Mouse (Mus musculus) inflammation-experienced regulatory T-cells (primary cell): ENCODE data around the gene Ifit1bl1. TPM values are rescaled to one million over a fixed set of nuclear protein-coding genes. Genes with fewer than 3 reads are reported as not detected.

Source experiments
- polyA plus RNA-seq, 2 experiments: library from polyadenylated mRNA; unstranded; fragments of 100-300 nt; shearing (Covaris generic); gene quantifications; one replicate each; pipeline ENCODE4 v1.2.1; 2017

The Ifit1bl1 gene
- polyA plus RNA-seq, result 10 to 100 TPM; 81.5 to 97.2 TPM

DNA sequence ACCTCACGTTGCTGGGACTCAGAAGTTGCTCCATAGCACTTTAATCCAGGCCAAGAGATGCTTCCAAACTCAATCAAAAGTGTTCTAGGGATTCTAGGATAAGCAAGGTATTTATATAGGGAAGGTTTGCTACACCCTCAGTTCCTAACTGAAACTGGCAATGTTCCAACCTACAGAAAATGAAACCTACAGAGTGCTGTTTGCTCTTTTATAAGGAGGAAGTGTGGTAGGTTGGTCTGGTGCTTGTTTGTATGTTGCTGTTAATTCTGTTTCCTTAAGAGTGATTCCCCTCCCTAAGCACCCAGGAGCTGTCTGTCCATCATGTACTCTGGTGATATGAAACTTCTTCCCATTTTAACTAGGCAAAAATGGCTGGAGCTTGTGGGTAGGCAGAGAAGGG lies at the start of gene Ifit1bl1:
Gene Ifit1bl1, minus strand, starts transcription at position 69 of the 400 bp plus-strand sequence.

DNA sequence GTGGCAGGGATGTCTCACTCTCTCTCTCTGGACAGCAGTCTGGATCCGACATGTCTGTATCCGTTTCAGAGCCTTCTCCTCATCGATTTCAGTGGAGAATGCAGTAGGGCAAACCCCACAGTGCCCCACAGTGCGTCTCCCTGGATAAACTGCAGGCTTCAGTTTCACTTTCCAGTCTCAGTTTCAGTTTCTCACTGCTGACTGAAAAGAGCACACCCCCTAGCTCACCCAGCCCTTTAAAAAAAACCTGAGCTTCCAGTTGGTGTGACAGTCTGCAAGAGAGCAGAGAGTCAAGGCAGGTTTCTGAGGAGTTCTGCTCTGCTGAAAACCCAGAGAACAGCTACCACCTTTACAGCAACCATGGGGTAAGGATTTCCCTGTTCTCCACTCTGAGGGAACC lies 38.9 kb upstream of the Ifit1bl1 start, which contains the start of the genes Ifit1bl2 and Ifit1:
Gene Ifit1bl2, minus strand, starts transcription at position 121 of the 400 bp plus-strand sequence.
Gene Ifit1, plus strand, starts transcription at position 249 of the 400 bp plus-strand sequence.

DNA sequence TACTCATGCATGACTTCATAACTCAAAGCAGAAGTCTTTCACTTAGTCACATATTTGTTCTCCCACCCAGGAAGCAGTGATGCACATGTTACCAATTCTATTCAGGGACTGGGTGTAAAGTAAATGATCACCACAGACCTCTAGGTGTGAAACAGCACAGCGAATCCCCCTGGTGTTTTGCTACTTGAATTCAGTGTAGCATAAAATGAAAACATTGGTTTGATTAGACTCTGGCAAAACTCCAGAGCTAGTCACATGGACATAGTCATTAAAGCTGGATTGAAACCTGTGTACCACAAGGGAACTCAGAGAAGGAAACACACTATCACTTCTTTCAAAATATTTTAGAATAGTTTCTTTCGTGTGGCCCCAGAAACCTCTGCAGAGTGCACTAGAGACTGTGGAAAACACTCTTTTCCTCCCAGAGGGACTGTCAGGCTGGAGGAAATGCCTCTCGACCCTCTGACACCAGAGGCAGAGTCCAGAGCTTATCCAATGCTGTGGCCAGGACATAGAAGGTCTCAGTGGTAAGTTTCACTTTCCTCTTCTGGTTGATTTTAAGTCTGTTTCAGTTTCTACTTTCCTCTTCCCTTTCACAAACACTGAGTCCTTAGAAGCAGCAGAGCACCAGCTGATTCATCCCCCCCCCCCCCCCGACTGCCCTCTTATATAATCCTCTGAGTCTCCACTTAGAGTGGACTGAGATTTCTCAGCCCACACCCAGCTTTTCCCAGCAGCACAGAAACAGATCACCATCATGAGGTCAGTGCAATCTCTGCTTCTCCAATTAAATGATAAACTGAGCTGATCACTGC lies 5.7 kb upstream of the Ifit1bl1 start, which contains the start of gene Ifit3b:
Gene Ifit3b, plus strand, starts transcription at position 734 of the 815 bp plus-strand sequence.

DNA sequence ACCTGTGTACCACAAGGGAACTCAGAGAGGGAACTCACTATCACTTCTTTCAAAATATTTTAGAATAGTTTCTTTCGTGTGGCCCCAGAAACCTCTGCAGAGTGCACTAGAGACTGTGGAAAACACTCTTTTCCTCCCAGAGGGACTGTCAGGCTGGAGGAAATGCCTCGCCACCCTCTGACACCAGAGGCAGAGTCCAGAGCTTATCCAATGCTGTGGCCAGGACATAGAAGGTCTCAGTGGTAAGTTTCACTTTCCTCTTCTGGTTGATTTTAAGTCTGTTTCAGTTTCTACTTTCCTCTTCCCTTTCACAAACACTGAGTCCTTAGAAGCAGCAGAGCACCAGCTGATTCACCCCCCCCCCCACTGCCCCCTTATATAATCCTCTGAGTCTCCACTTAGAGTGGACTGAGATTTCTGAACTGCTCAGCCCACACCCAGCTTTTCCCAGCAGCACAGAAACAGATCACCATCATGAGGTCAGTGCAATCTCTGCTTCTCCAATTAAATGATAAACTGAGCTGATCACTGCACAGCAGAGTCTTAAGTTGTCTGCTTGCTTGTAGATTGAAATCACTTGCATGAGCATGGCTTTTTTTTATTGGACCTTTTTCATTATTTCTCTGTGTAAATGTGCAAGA lies 18.5 kb downstream of the Ifit1bl1 start, which contains the start of gene Ifit3:
Gene Ifit3, plus strand, starts transcription at position 406 of the 641 bp plus-strand sequence.

DNA sequence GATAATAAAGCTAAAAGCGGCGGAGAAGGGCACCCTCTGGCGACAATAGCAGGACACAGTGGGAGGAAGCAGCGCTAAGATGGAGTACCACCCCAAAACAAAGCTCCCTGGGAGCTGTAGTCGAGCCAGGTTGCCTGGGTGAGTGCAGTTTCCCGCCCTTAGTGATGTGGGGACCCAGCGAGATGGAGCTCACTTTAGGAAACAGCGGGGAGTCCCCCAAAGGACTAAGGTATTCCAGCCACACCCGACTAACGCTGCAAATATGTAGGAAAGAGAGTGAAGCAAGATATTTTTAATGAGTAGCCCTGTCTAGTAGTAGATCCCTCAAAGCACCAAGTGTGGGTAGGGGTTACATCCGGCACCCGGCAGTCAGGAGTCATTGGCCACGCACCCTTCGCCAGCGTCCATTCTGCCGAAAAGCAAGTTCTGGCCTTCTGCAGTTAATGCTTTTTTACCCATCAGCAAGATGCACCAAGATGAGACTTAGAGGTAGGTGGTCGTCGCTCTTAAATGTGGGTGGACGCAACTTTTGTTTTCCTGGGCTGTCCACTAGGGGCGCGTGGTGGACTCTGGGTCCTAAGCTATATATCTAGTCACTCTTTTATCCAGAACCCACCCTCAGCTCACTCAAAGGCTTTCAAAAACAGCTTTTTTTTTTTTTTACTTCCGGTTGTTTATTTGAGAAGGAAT lies 51.1 kb downstream of the Ifit1bl1 start, which contains the start of gene Ifit2:
Gene Ifit2, plus strand, starts transcription at position 161 of the 690 bp plus-strand sequence.

Other genes starting within 250 kb of the Ifit1bl1 start
- under 1 TPM in 1 of 2 experiments, not detected in 1; 0.48 TPM for gene Ch25h, start 126.8 kb downstream of the Ifit1bl1 start, polyA plus RNA-seq
- gene Lipa, start 74.5 kb downstream of the Ifit1bl1 start, polyA plus RNA-seq, result 10 to 100 TPM; 65.6 to 90.3 TPM
- 10 to 100 TPM; 22.7 to 30.4 TPM for gene Ifit2, start 51.3 kb downstream of the Ifit1bl1 start, polyA plus RNA-seq
- 10 to 100 TPM; 19.9 to 33.5 TPM for gene Ifit3, start 18.4 kb downstream of the Ifit1bl1 start, polyA plus RNA-seq
- 1 to 10 TPM; 3.7 to 5.7 TPM for gene Ifit3b, start 6.0 kb upstream of the Ifit1bl1 start, polyA plus RNA-seq
- 1 to 10 TPM in 1 of 2 experiments, under 1 TPM in 1; 0.84 to 1.8 TPM for gene Ifit1bl2, start 38.8 kb upstream of the Ifit1bl1 start, polyA plus RNA-seq
- 10 to 100 TPM; 23.4 to 35.0 TPM for gene Ifit1, start 38.9 kb upstream of the Ifit1bl1 start, polyA plus RNA-seq
- gene Slc16a12, start 145.3 kb upstream of the Ifit1bl1 start, polyA plus RNA-seq, result not detected